Mouse (Mus musculus) MN1 (cell line): ENCODE measurements around the gene Commd1.
A peak's percentile ranks its signal among the peaks of the same experiment; 100 is the strongest.

Experiments
- DNase-seq: peaks from one replicate; pipeline ENCODE4 v3.0.0-alpha.2; 2016; ENCODE audit warnings: low spot score

Gene Commd1

GRCm38 (mm10) chr11:22938983-22939382 is 43.2 kb downstream of the Commd1 start:
- no peak for DNase-seq

- DNase-seq = no peak
Observed at GRCm38 (mm10) chr11:22937716-22938316, 44.4 kb downstream of the Commd1 start.

- no peak for DNase-seq
Observed at GRCm38 (mm10) chr11:22936446-22937125, 45.6 kb downstream of the Commd1 start.

- DNase-seq = no peak
Observed at GRCm38 (mm10) chr11:22932167-22932566, 50.0 kb downstream of the Commd1 start.

GRCm38 (mm10) chr11:22931320-22931905 is 50.8 kb downstream of the Commd1 start:
- DNase-seq = no peak

GRCm38 (mm10) chr11:22930129-22930528 is 52.1 kb downstream of the Commd1 start:
- DNase-seq = peak; percentile 30

DNA sequence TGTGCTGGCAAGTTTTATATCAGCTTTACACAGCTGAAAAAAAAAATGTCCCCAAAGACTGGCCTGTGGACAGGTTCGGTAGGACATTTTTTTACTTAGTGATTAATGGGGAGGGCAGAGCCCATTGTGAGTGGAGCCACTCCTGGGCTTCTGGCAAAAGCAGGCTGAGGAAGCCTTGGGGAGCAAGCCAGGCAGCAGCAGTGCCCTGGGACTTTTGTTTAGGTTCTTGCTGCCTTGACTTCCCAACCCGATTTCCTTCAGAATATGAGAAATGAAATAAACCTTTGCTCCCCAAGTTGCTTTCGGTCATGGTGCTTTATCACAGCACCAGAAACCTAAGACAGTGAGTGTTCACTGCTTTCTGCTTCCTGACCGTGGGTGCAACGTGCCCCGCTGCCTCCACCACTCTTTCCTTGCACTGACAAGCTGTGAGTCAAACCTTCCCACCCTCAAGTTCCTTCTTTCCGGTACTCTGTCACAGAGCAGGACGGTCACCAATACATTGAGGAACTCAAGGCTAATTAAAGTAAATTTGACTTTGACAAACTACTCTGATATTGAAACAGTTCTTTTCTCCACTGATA is 53.5 kb downstream of the Commd1 start:
- DNase-seq = no peak

DNA sequence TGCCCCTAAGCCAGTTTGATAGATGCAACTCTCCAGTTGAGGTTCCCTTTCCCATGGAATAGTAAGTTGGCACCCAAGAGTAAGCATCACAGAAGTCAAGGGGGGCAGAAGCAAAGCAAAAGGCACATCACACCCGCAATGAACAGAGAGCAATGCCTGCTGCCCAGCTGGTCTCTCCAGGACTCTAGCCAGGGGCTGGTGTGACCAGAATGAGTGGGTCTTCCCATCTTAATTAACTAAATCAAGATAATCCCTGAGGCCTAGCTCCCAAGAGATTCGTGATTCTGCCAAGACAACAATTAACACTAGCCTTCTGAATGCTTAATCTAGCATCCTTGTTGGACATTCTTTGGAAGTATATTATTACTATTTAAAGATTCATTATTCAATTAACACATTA is 58.6 kb downstream of the Commd1 start:
- peak; percentile 57 for DNase-seq

DNA sequence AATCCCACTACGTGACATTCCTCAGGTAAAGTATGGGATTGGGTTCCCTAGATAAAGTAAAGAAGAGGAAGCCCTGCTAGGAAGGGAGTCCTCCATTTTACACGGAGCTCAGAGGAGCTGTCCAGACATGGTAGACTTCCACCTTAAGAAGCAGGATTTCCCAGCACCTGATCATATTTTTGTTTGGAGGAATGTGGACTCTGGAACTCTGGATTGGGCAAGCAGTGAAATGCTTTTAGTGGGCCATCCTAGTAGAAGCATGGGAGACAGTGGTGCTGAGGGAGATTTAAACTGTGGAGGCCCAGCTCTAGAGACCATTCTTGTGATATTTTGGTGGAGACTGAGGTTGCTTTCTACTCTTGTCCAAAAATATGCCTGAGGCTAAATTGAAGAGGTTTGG is 59.6 kb downstream of the Commd1 start:
- no peak for DNase-seq

GRCm38 (mm10) chr11:22919336-22919735 is 62.8 kb downstream of the Commd1 start:
- no peak for DNase-seq

DNA sequence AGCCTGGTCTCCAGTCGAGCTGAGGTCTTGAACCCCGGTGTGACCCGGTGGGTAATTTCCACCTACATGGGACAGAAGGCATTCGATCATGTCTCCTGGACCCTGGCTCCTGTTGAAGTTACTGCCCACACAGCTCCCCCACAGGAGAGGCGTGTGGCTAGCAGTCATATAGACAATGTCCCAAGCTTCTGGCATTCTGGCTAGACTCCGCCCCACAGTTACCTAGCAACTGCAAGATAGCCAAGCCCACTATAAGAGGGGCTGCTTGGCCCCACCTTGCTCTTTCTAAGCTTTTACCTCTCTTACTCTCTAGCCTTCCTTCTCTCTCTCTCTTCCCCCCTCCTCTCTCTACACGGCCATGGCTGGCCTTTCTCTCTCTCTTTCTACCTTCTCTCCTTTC is 64.4 kb downstream of the Commd1 start:
- no peak for DNase-seq

- DNase-seq = peak; percentile 43
Observed at GRCm38 (mm10) chr11:22913744-22914143, 68.4 kb downstream of the Commd1 start.

- no peak for DNase-seq
Observed at GRCm38 (mm10) chr11:22911831-22912230, 70.4 kb downstream of the Commd1 start.

DNA sequence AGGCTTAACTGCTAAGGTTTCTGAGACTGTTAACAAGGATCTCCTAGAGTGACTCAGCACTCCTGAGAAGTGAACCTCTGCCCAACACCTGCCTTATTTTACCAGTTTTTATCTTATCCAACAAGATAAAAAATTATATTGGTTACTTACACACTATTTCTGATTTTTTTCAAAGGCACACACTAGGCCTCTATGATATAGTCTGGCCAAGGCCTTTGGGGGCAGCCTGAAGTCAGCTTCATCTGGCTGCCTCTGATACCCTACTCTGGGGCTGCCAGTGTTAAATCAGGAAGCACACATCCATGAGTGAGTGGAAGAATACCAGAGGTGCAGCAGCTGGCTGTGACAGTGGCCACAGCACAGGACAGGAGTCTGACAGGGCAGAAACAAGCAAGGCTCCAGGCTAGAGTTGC is 75.7 kb downstream of the Commd1 start:
- DNase-seq = no peak

DNA sequence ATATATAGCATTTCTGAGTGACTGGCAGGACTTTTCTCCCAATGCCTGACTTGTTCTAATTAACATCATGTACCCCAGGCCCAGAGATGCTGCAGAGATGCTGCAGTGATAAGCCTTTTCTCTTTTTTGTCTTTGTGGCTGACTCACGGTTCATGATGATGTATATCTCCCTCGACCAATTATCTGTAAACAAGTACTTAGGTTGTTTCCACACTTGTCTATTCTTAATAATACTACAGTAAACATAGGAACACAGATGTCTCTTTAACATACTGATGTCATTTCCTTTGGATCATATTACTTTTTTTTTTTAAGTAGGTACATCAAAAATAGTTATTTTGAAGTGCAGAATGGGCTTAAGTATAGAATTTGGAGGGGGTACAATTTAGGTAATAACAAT is 79.3 kb downstream of the Commd1 start:
- DNase-seq = no peak

GRCm38 (mm10) chr11:22900041-22900440 is 82.1 kb downstream of the Commd1 start:
- no peak for DNase-seq

DNA sequence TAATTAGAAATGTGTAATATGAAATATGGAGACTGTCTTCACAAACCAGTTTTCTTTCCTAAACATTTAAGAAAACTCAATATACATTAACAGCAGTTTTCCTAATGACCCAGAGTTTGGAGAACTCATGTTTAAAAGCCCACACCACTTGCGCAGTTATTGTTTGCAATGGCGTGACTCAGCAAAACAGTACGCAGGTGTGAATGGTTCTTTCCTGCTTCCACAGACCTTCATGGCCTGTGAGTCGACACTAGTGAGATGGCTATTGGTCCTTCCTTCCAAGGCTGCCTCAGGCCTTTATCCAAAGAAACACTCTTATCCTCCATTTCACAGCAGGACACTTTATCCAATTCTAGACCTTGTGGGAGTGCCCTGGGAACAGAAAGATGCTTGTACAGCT is 84.5 kb downstream of the Commd1 start:
- DNase-seq = no peak

DNA sequence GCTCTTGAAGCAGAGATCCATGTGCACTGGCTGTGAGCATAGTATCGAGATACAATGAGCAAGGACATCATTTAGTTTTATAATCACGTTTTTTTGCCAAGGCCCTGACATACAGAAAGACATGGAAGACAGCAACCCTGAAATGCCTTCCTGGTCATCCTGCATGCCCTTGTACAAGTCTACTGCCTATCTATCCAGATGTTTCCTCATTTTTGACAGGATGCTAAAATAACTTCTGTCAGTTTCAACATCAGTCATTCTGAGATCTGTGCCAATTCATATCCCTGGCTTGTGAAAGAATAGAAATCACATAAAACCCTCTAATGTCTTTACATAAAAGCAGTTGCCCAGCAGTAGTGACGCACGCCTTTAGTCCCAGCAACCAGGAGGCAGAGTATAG is 85.1 kb downstream of the Commd1 start:
- DNase-seq = no peak

- no peak for DNase-seq
Observed at GRCm38 (mm10) chr11:22893075-22893474, 89.1 kb downstream of the Commd1 start.

- no peak for DNase-seq
Observed at GRCm38 (mm10) chr11:22892466-22892865, 89.7 kb downstream of the Commd1 start.

GRCm38 (mm10) chr11:22891876-22892275 is 90.3 kb downstream of the Commd1 start:
- no peak for DNase-seq

- no peak for DNase-seq
Observed at GRCm38 (mm10) chr11:22891242-22891641, 90.9 kb downstream of the Commd1 start.

GRCm38 (mm10) chr11:22889224-22889623 is 93.0 kb downstream of the Commd1 start:
- DNase-seq = no peak
